In genomic region chr2:153478583-153478982, GRCm38 (mm10) we compare ENCODE assay signal across 9 mouse cellular contexts. TPM values are rescaled to one million over a fixed set of nuclear protein-coding genes. Genes with fewer than 3 reads are reported as not detected.
DNase-seq lines count a peak whose midpoint lies in the region; ATAC-seq lines count a peak whose summit lies in the region.
"Had no signal": no experiment of that assay in that cellular context is flagged by ENCODE, and none has a peak within 500 bp of the region (broad histone marks: within the 10 kb centered on the region; RNA-seq: fewer than 3 reads in every experiment).

No protein-coding gene starts in this region.

- WGBS in hindbrain, embryonic 11.5 days = 10% methylated on average over 4 of the region's 4 CpGs

- H3K4me2 ChIP-seq in hindbrain, embryonic 11.5 days (replicated peaks; ENCODE audit: low read depth, low read length) = no peak overlapping the region

- H3K27ac ChIP-seq in hindbrain, embryonic 11.5 days (ENCODE audit: low read depth, low read length) = no peak overlapping the region

- peak; percentile 65 for ATAC-seq in hindbrain, embryonic 11.5 days (ENCODE audit: low FRiP score)

- peaks cover 6% of the 10 kb centered on the region for H3K4me1 ChIP-seq in hindbrain, embryonic 11.5 days (replicated peaks; ENCODE audit: control insufficient read depth, insufficient read depth, low read length)

- no peak overlapping the region for H3K9ac ChIP-seq in hindbrain, embryonic 11.5 days (ENCODE audit: low read depth, low read length)

- no peak overlapping the region for H3K4me3 ChIP-seq in hindbrain, embryonic 11.5 days (ENCODE audit: low read depth, low read length)

- no peaks in the 10 kb centered on the region for H3K9me3 ChIP-seq in hindbrain, embryonic 11.5 days (ENCODE audit: control insufficient read depth, low read length)

- H3K27me3 ChIP-seq in hindbrain, embryonic 11.5 days (ENCODE audit: control insufficient read depth, insufficient read depth, low read length) = no peaks in the 10 kb centered on the region

- DNase-seq in T-cell, adult 2 months (ENCODE audit: low spot score) = peak; percentile 34
- peak; percentile 72 for DNase-seq in cerebellum, adult 9-11 months
- peak; percentile 53 to 63 for DNase-seq in frontal cortex, postnatal 25 days (ENCODE audit: low spot score in 2 of 2)
- peak; percentile 82 for DNase-seq in hindbrain, embryonic 11.5 days (ENCODE audit: low spot score)
- DNase-seq in layer of hippocampus, postnatal 10 days (ENCODE audit: low spot score in 2 of 2) = peak; percentile 82 to 86
- DNase-seq in lung, postnatal 25 days (ENCODE audit: low spot score) = peak; percentile 66
- peak; percentile 69 for DNase-seq in right cerebral cortex, adult 18-20 months
- peak; percentile 67 to 77 for DNase-seq in urinary bladder, postnatal 4 days (ENCODE audit: low spot score in 2 of 2)

- no peaks in the 10 kb centered on the region for H3K36me3 ChIP-seq in hindbrain, embryonic 11.5 days (ENCODE audit: control insufficient read depth, insufficient read depth, low read length)

RNA-seq across cellular contexts. Expression of gene 4930404H24Rik, which starts 14.0 kb away (rescaled TPM):
- not detected in 2 replicates for polyA plus RNA-seq in hindbrain, embryonic 11.5 days (2014; fragmentation: Nextera tagmentation; extraction: Ambion mirVana)
- not detected for total RNA-seq in layer of hippocampus, postnatal 10 days (2021)
- total RNA-seq: left cerebral cortex, postnatal 10 days had no signal

RNA-seq across cellular contexts. Expression of gene Nol4l, which starts 51.2 kb away (rescaled TPM):
- polyA plus RNA-seq in hindbrain, embryonic 11.5 days (2014; fragmentation: Nextera tagmentation; extraction: Ambion mirVana) = 26.0 and 26.7 TPM in 2 replicates
- 10 to 100 TPM; 65.4 to 66.8 TPM for total RNA-seq in layer of hippocampus, postnatal 10 days (2021)

Comparison
In these comparisons a context has a peak if more than half of its experiments do, and no peak if none do; other contexts are left out.
1. DNase-seq: peak in every context shown above with its lines; median percentile 84 in layer of hippocampus, postnatal 10 days; 82 in hindbrain, embryonic 11.5 days; 72 in cerebellum, adult 9-11 months; 72 in urinary bladder, postnatal 4 days; 69 in right cerebral cortex, adult 18-20 months; 66 in lung, postnatal 25 days; 58 in frontal cortex, postnatal 25 days; 34 in T-cell, adult 2 months.